Mouse (Mus musculus): Measurements from ENCODE around the gene Tmem220.

The Tmem220 gene

GRCm38 (mm10) chr11:67061311-67061710 lies 36.4 kb downstream of the Tmem220 start:
- DNase-seq (ENCODE audit: low spot score), result no peak

- DNase-seq (ENCODE audit: low spot score), result peak; percentile 32
Observed at GRCm38 (mm10) chr11:67062726-67063125, 37.8 kb downstream of the Tmem220 start.

DNA sequence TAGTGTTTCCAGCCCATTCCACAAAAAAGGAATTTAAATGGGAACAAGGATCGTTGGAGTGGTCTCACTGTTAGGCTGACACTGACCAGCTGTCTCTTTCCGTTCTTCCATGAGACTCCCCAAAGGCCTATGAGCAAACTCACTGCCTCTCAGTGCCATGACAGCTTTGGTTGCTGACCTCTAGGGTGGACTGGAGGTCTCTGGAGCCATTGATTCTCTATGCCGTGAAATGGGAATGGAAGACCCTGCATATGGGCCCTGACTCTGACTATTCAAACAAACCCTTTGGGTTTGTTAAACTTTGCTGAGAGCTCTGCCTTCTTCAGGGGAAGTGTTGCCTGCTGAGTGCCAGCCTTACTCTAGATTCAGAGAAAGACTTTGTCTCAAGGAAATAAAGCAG lies 42.8 kb downstream of the Tmem220 start:
- DNase-seq (ENCODE audit: low spot score), result no peak

- no peak for DNase-seq (ENCODE audit: low spot score)
Observed at GRCm38 (mm10) chr11:67072615-67073130, 47.7 kb downstream of the Tmem220 start.

GRCm38 (mm10) chr11:67075036-67075435 lies 50.1 kb downstream of the Tmem220 start:
- DNase-seq (ENCODE audit: low spot score), result no peak

- DNase-seq (ENCODE audit: low spot score), result no peak
Observed at GRCm38 (mm10) chr11:67076781-67077180, 51.8 kb downstream of the Tmem220 start.

DNA sequence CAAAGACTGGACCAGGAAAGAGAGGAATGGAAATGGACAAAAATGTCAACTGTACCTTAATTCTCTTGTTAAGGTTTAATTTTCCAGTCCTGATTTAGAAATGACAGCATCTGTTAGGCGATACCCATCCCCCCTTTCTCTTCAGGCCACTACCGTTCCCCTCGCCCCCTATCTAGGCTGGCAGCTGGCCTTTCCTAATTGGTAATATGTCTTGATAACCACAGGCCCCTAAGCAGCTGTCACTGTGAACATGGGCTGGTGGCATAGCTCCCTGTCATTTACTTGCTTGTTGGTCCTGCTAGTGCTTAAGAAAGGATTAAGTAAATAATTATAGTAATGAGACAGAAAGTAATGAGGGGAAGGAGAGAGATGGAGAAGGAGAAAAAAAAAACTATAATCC lies 52.5 kb downstream of the Tmem220 start:
- DNase-seq (ENCODE audit: low spot score), result no peak

DNA sequence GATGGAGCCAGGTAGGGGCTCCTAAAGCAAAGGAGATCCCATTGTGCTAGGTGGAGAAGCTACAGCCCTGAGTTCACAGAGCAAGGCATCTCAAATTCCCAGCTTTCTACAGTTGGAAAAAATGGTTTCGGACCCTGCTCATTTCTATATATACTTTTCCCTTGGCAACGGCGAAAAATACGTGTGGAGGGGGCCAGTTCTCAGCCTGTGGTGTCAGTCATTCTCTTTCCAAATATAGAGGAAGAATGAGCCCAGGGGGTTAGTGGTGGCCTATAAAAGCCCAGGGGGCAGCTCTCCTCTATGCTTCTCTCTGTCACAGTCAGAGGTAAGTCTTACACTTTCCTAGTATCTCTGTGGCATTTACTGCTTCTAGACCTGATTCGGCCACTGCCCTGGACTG lies 53.0 kb downstream of the Tmem220 start, which contains the start of gene Myh3:
Gene Myh3 (plus strand): TSS at position 301 of the 400 bp plus-strand sequence.
- no peak for DNase-seq (ENCODE audit: low spot score)

DNA sequence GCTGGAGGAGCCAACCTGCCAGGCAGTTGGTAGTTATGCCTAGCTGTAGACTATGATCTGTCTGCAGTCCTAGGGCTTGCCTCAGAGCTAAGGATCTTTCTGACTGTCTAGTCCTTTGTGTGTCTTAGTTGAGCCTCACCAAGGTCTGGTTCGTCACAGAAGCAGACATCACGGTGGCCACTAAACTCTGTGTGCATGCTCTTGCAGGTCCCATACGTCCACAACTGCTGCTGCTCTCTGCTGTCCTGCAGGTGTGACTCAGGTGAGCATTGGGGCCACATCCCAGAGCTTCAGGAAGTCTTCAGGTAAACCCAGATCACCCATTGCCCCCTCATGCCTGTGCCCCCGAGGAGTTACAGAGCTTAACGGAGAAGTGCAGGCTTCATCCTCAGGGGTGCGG lies 53.9 kb downstream of the Tmem220 start:
- no peak for DNase-seq (ENCODE audit: low spot score)

DNA sequence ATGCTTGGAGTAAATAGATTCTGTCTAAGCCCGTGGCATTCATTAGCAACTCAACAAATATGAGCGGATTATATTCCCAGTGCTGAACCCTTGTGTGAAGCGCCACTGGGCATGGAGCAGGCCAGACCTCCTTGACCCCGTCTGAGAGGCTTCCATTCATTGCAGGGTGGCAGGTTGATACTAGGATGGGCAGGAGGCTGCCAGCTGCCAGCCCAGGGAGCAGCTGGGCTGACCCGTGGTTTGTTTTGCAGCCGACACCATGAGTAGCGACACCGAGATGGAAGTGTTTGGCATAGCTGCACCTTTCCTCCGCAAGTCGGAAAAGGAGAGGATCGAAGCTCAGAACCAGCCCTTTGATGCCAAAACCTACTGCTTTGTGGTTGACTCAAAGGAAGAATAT lies 54.8 kb downstream of the Tmem220 start:
- DNase-seq (ENCODE audit: low spot score), result no peak

GRCm38 (mm10) chr11:67080168-67080567 lies 55.2 kb downstream of the Tmem220 start:
- DNase-seq (ENCODE audit: low spot score), result no peak

DNA sequence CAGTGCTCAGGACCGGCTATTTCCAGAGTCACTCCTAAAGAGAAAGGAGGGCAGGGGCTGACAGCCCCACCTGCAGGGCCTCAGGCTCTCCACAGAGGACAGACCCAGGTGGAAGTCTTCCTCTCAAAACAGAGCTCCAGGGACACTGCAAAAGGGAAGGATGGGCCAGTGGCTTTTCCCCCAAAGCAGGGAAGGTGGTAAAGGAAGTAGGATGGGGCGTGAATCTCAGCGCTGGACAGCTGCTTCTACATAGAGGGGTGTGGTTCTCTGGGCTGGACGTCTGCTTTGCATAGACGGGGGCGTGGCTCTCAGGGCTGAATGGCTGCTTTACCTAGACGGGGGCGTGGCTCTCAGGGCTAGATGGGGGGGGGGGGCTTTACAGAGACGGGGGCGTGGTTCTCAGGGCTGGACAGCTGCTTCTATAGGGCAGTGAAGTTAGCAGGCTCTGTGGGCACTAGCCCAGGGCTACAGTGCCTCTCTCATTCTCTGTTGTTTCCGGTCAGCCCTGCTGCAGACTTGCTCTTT lies 56.2 kb downstream of the Tmem220 start:
- no peak for DNase-seq (ENCODE audit: low spot score)

DNA sequence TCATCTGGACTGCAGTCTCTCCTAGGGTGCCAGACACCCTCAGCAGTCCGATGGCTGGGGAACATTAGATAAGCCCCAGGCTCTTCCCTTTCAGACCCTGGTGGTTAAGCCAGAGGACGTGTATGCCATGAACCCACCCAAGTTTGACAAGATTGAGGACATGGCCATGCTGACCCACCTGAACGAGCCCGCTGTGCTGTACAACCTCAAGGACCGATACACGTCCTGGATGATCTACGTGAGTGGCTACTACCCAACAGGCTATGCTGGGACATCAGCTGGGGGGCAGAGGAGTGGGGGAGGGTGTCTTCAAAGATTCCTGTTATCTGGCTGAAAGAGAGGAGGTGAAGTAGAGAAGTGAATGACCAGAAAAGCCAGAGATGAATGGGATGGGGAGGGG lies 57.2 kb downstream of the Tmem220 start:
- DNase-seq (ENCODE audit: low spot score), result no peak

GRCm38 (mm10) chr11:67082793-67083192 lies 57.8 kb downstream of the Tmem220 start:
- DNase-seq (ENCODE audit: low spot score), result no peak

GRCm38 (mm10) chr11:67083239-67083638 lies 58.3 kb downstream of the Tmem220 start:
- DNase-seq (ENCODE audit: low spot score), result no peak

DNA sequence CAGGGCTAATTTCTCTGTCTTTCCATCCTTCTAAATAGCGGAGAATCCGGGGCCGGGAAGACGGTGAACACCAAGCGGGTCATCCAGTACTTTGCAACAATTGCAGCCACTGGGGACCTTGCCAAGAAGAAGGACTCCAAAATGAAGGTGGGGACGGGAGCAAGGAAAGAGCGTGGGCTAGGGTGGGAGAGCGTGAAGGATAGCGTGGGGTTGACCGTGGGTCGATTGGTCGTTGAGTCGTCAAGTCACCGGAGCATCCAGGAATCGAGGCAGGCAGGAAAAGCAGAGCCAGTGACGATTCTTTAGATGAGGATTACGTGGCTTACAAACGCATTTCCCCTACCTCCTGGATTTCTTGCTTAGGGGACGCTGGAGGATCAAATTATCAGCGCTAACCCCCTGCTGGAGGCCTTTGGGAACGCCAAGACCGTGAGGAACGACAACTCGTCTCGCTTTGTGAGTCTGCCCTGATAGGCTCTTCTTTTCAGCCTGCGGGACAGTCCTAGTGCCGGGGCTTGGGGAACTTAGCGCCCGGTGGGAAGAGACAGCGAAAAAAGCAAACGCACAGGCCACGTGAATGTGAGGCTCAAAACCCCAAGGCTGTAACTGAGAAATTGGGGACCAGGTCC lies 58.9 kb downstream of the Tmem220 start:
- DNase-seq (ENCODE audit: low spot score), result no peak
